Mouse (Mus musculus): ENCODE measurements around the gene Pip4k2a. TPM values are rescaled to one million over a fixed set of nuclear protein-coding genes. Genes with fewer than 3 reads are reported as not detected.

Pip4k2a gene
- polyA plus RNA-seq, 1 experiment from 2014 or later: 14.2 TPM

Other genes starting within 250 kb of the Pip4k2a start
- 0.60 and 0.74 TPM in 2 replicates for gene 4930426L09Rik, start 217 bp upstream of the Pip4k2a start, polyA plus RNA-seq (2014; fragmentation: Nextera tagmentation; extraction: Ambion mirVana)
- gene Armc3, start 201.2 kb upstream of the Pip4k2a start, polyA plus RNA-seq (2014; fragmentation: Nextera tagmentation; extraction: Ambion mirVana): 2.1 TPM in 2 replicates